Mouse (Mus musculus) heart, postnatal 4 days (tissue): Measurements from ENCODE around the gene Slc9a3r1. TPM values are rescaled to one million over a fixed set of nuclear protein-coding genes. Genes with fewer than 3 reads are reported as not detected.

ENCODE experiments used
- DNase-seq: peaks from one replicate; pipeline ENCODE4 v3.0.0; 2021
- total RNA-seq, 2 experiments: library from RNA; stranded (reverse); gene quantifications; 2 replicates each; pipeline ENCODE4 v1.2.3; 2021

Gene Slc9a3r1
- 10 to 100 TPM; 13.9 to 15.3 TPM for total RNA-seq

GRCm38 (mm10) chr11:115162832-115163480 is at the start of gene Slc9a3r1:
Gene Slc9a3r1 (plus strand): TSS chr11:115163341.
- peak; percentile 98 for DNase-seq

GRCm38 (mm10) chr11:115119409-115119808 is 43.7 kb upstream of the Slc9a3r1 start:
- no peak for DNase-seq

- no peak for DNase-seq
Observed at GRCm38 (mm10) chr11:115128483-115128882, 34.7 kb upstream of the Slc9a3r1 start.

GRCm38 (mm10) chr11:115129508-115130126 is 33.5 kb upstream of the Slc9a3r1 start:
- no peak for DNase-seq

- no peak for DNase-seq
Observed at GRCm38 (mm10) chr11:115131768-115132381, 31.3 kb upstream of the Slc9a3r1 start.

GRCm38 (mm10) chr11:115133800-115134199 is 29.3 kb upstream of the Slc9a3r1 start, which contains the start of gene Cd300lf:
Gene Cd300lf (minus strand): TSS chr11:115133992.
- DNase-seq: no peak

- DNase-seq: no peak
Observed at GRCm38 (mm10) chr11:115138597-115139262, 24.4 kb upstream of the Slc9a3r1 start.

- no peak for DNase-seq
Observed at GRCm38 (mm10) chr11:115141970-115142369, 21.2 kb upstream of the Slc9a3r1 start.

GRCm38 (mm10) chr11:115147813-115148212 is 15.3 kb upstream of the Slc9a3r1 start:
- no peak for DNase-seq

GRCm38 (mm10) chr11:115150741-115151254 is 12.3 kb upstream of the Slc9a3r1 start:
- no peak for DNase-seq

GRCm38 (mm10) chr11:115151755-115152429 is 11.2 kb upstream of the Slc9a3r1 start:
- DNase-seq: peak; percentile 78

GRCm38 (mm10) chr11:115153088-115153487 is 10.1 kb upstream of the Slc9a3r1 start:
- no peak for DNase-seq

- DNase-seq: peak; percentile 79
Observed at GRCm38 (mm10) chr11:115153699-115154292, 9.3 kb upstream of the Slc9a3r1 start.

GRCm38 (mm10) chr11:115155053-115155634 is 8.0 kb upstream of the Slc9a3r1 start:
- no peak for DNase-seq

- DNase-seq: no peak
Observed at GRCm38 (mm10) chr11:115157933-115158719, 5.0 kb upstream of the Slc9a3r1 start.

- DNase-seq: peak; percentile 85
Observed at GRCm38 (mm10) chr11:115160016-115160797, 2.9 kb upstream of the Slc9a3r1 start.

- DNase-seq: peak; percentile 86
Observed at GRCm38 (mm10) chr11:115160883-115161577, 2.1 kb upstream of the Slc9a3r1 start.

GRCm38 (mm10) chr11:115161578-115162204 is 1.4 kb upstream of the Slc9a3r1 start:
- DNase-seq: no peak

GRCm38 (mm10) chr11:115162205-115162601 is 938 bp upstream of the Slc9a3r1 start:
- no peak for DNase-seq
